Mouse (Mus musculus) forebrain, embryonic 14.5 days (tissue): ENCODE results near the gene Gm49721. TPM values are rescaled to one million over a fixed set of nuclear protein-coding genes. Genes with fewer than 3 reads are reported as not detected.
A peak's percentile ranks its signal among the peaks of the same experiment; 100 is the strongest.
"Not testable (repeated sequence)": the region's sequence is repeated elsewhere in the genome, so short reads cannot be mapped to it uniquely, and the experiment has no call there.

Experiments
- ATAC-seq: fragments of 200-750 bp; cut with Nextera tagmentation; 2 replicates; pipeline ENCODE4 v1.8.0; 2017; ENCODE audit warnings: mild to moderate bottlenecking, moderate library complexity
- DNase-seq: peaks from one replicate; pipeline ENCODE4 v3.0.0-alpha.2; 2015; ENCODE audit warnings: low spot score
- H3K27ac ChIP-seq: fragments of 300-500 bp; sonication (generic); 2 replicates; pipeline ENCODE4 v1.5.1; 2014; ENCODE audit warnings: low read depth, mild to moderate bottlenecking, control low read depth, low read length, moderate library complexity
- H3K27me3 ChIP-seq: fragments of 300-500 bp; sonication (generic); replicated peaks from 2 replicates; pipeline ENCODE4 v1.6.1; 2014; ENCODE audit warnings: low read length, control low read depth, mixed read lengths; ENCODE audit not compliant: control insufficient read depth, insufficient read depth
- H3K36me3 ChIP-seq: fragments of 300-500 bp; sonication (generic); 2 replicates; pipeline ENCODE4 v1.6.1; 2014; ENCODE audit warnings: low read length, control low read depth; ENCODE audit not compliant: control insufficient read depth, insufficient read depth
- H3K4me1 ChIP-seq: fragments of 300-500 bp; sonication (generic); 2 replicates; pipeline ENCODE4 v1.6.1; 2014; ENCODE audit warnings: antibody characterized with exemption, low read length, control low read depth; ENCODE audit not compliant: control insufficient read depth, insufficient read depth
- H3K4me2 ChIP-seq: fragments of 300-500 bp; sonication (generic); 2 replicates; pipeline ENCODE4 v1.6.1; 2014; ENCODE audit warnings: mild to moderate bottlenecking, control low read depth, low read length
- H3K4me3 ChIP-seq: fragments of 300-500 bp; sonication (generic); 2 replicates; pipeline ENCODE4 v1.5.1; 2014; ENCODE audit warnings: low read depth, low read length, control low read depth
- H3K9ac ChIP-seq: fragments of 300-500 bp; sonication (generic); 2 replicates; pipeline ENCODE4 v1.6.1; 2014; ENCODE audit warnings: mild to moderate bottlenecking, low read length, control low read depth, moderate library complexity
- H3K9me3 ChIP-seq: fragments of 300-500 bp; sonication (generic); replicated peaks from 2 replicates; pipeline ENCODE4 v1.6.1; 2016; ENCODE audit warnings: low read length, control low read depth, mixed read lengths; ENCODE audit not compliant: control insufficient read depth
- WGBS: fragments of 180-500 bp; shearing (Covaris S2); extraction: QIAGEN DNeasy Blood & Tissue Kit; methylation state at CpG from one replicate; pipeline ENCODE4 v1.1.7; 2014; 5-methylcytosine and 5-hydroxymethylcytosine counted together
- polyA plus RNA-seq: library from polyadenylated mRNA; unstranded; fragments of >200 nt; fragmentation: Nextera tagmentation; extraction: Ambion mirVana; gene quantifications from 2 replicates; pipeline ENCODE4 v1.2.1, GENCODE M21; 2014

The Gm49721 gene
- polyA plus RNA-seq, 1 experiment from 2014 or later, result not detected

DNA sequence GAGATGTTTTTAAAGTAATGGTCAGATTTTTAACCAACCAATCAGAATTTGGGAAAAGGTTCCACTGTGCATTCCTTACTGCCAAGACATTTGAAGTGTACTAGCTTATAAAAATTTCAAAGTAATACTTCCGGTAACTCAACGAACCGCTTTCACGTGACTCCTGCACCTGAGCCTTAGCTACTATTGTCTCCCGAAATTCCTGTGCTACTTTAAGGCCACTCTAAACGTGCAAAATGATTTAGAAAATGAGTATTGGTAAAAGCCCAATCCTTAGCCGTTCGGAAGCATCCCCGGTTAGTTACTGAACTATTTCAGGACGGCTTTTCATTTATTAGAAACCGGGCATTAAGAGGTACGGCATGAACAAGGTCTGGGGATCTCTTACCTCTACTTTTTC lies 18.4 kb upstream of the Gm49721 start:
- not testable (repeated sequence) for H3K27ac ChIP-seq

GRCm38 (mm10) chr17:6960776-6961175 lies 17.9 kb upstream of the Gm49721 start, which contains the start of gene Tagap1:
Tagap1 (minus strand) TSS chr17:6961156.
- not testable (repeated sequence) for H3K36me3 ChIP-seq, H3K4me1 ChIP-seq, H3K27ac ChIP-seq, H3K27me3 ChIP-seq, H3K9me3 ChIP-seq, DNase-seq, ATAC-seq
- under 1% methylated on average over 35 of the region's 51 CpGs for WGBS
- peak within 1 kb of the TSS; percentile 48 for H3K9ac ChIP-seq
- H3K4me2 ChIP-seq, result peak within 1 kb of the TSS; percentile 42
- H3K4me3 ChIP-seq, result peak within 1 kb of the TSS; percentile 40

More for the DNA sequence above, 18.4 kb upstream of the Gm49721 start:
- H3K9me3 ChIP-seq, H3K4me1 ChIP-seq, H3K36me3 ChIP-seq, H3K27me3 ChIP-seq, DNase-seq, ATAC-seq: not testable (repeated sequence)
- under 1% methylated on average over 12 of the region's 12 CpGs for WGBS
- Histone ChIP-seq H3K4me3 (peak overlapping the region; percentile 40), H3K9ac (0 out of 2 replicates have a peak overlapping the region, but pooled peaks have one; percentile 48), H3K4me2 (peak overlapping the region; percentile 42)

DNA sequence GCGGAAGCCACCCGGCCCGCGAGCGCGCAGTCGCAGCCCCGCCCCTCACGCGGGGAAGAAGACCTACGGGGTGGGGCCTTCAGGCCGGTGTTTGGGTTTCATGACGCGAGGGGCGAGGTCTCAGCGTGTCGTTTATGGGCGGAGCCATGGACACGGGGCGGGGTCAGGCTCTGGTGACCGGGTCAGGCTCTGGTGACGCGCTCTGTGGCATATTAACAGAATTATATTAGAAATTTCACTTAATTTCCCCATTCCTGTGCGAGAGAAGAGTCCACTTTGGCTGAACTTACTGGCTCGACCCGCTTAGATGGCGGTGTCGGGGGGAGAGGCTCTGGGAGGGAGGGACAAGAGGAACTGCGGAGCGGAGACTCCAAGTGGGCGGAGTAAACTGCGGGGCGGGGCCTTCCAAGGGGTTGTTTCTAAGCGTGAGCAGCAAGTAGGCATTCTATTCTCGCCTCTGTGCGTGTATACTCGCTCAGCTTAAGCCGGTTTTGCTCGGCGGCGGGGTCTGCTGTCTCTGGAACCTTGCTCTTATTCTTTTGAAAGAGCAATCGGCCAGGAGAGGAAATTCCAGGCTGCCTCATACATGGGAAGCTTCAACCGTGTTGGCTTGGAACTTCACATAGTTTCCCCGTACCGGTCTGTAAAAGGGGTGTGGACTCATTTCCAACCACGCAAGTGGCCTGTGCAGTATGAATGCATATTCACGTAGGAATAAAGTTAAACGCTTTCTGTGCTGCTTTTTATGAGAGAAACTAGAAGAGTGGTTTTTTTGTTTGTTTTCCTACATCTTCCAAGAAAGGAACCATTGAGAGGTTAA lies 17.3 kb upstream of the Gm49721 start:
- WGBS, result under 1% methylated on average over 12 of the region's 48 CpGs
- H3K9me3 ChIP-seq, H3K4me1 ChIP-seq, H3K36me3 ChIP-seq, H3K27ac ChIP-seq, H3K27me3 ChIP-seq, H3K9ac ChIP-seq: not testable (repeated sequence)
- peak; percentile 4 for DNase-seq
- H3K4me2 ChIP-seq, result peak overlapping the region; percentile 34; the same call in 1 of the 2 replicates
- peak; percentile 97 for ATAC-seq
- peak overlapping the region; percentile 40 for H3K4me3 ChIP-seq

DNA sequence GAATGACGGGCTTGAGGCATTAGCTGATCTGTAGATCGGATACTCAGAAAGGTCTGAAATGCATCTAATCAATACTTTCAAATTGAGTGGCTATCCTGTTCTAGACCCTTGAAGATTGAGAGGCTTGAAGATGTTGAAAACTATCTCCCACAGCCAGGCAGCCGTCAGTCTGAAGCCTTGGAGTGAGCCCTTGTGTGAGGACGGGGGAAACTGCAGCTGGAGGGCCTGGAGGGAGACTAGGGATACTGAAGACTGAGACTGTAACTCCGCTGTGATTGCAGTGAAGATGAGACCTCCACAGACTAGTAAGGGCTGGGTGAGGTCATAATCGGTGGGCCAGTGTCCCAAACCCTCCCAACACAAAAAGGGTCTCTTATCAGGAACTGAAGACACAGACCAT lies 16.4 kb upstream of the Gm49721 start:
- DNase-seq, H3K27me3 ChIP-seq, H3K4me1 ChIP-seq, H3K27ac ChIP-seq, H3K9me3 ChIP-seq, H3K36me3 ChIP-seq, H3K4me3 ChIP-seq, ATAC-seq, H3K9ac ChIP-seq, H3K4me2 ChIP-seq: not testable (repeated sequence)
- 77% methylated on average over 3 of the region's 6 CpGs for WGBS

DNA sequence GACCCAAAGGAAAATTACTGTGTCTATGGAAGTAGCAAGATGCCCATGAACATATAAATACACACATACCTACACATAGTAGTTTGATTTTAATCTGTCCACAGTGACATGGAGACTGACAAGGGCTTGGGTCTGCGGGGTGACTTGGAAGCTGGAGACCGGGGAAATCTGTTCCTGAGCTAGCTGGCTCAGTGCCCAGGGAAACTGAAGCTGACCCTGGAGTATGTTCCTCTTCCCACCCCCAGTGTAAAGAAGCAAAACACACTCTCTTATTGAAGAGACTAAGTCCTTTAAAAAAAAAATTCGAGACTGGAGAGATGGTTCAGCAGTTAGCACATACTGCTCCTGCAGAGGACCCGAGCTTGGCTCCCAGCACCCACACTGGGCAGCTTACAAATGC lies 15.8 kb upstream of the Gm49721 start:
- not testable (repeated sequence) for H3K36me3 ChIP-seq, ATAC-seq, H3K4me2 ChIP-seq, H3K4me1 ChIP-seq, H3K27me3 ChIP-seq, H3K9me3 ChIP-seq, H3K4me3 ChIP-seq, H3K9ac ChIP-seq, H3K27ac ChIP-seq
- peak; percentile 3 for DNase-seq
- WGBS, result 76% methylated on average over 4 of the region's 4 CpGs

DNA sequence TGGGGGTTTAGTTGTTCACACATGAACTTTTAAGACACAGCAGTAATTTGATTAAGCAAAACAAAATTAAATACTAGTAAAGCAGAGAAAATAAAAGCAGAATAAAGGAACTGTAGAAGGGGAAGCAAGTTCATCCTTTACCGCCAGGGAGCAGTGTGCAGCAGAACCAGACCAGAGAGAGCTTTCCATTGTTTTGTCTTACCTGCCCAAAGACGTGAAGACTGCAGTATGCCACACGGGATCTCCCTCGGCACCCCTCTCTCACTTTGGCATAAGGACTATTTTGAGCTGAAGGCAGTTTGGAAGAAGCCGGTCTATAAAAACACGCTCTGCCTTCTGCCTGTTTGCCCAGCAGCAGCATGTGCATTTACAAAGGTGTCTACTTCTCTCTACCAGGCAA lies 13.3 kb upstream of the Gm49721 start:
- not testable (repeated sequence) for H3K4me3 ChIP-seq, H3K27ac ChIP-seq, ATAC-seq, H3K9me3 ChIP-seq, H3K9ac ChIP-seq, H3K4me2 ChIP-seq, H3K27me3 ChIP-seq, H3K4me1 ChIP-seq, H3K36me3 ChIP-seq
- DNase-seq, result peak; percentile 52
- 7% methylated on average over 5 of the region's 6 CpGs for WGBS

- not testable (repeated sequence) for H3K4me3 ChIP-seq, H3K27ac ChIP-seq, H3K36me3 ChIP-seq, H3K4me1 ChIP-seq, DNase-seq, H3K27me3 ChIP-seq, H3K9ac ChIP-seq, ATAC-seq, H3K9me3 ChIP-seq, H3K4me2 ChIP-seq
- 83% methylated on average over 1 of the region's 1 CpGs for WGBS
Observed at GRCm38 (mm10) chr17:6967673-6968072, 11.0 kb upstream of the Gm49721 start.

DNA sequence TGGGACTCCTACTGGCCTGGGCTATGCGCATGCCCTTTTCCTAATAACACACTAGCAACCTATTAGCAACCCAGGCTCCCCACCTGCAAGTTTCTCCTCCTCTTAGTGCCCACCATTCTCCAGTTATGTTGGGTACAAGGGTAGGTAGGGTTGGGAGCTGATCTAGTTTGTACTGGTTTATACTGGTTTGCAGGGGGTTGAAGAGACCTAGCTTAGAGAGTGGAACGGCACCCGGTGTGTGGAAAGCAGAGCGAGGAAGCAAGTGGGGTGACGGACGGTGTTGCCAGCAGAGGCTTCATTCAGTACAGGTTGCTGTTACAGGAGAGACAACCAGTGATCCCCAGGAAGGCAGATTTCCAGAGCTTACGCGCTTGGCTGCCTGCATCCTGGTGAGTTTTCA lies 8.4 kb upstream of the Gm49721 start, which contains the start of gene Rnaset2b:
TSS of gene Rnaset2b (plus strand) at position 301 of the 400 bp plus-strand sequence.
- not testable (repeated sequence) for H3K36me3 ChIP-seq, ATAC-seq, H3K27ac ChIP-seq, H3K4me3 ChIP-seq, H3K27me3 ChIP-seq, DNase-seq, H3K9ac ChIP-seq, H3K9me3 ChIP-seq, H3K4me1 ChIP-seq, H3K4me2 ChIP-seq
- no CpG with 5 or more reads among the region's 8 CpGs for WGBS

- H3K4me3 ChIP-seq, result not testable (repeated sequence)
Observed at GRCm38 (mm10) chr17:6971238-6971637, 7.5 kb upstream of the Gm49721 start.

More at GRCm38 (mm10) chr17:6971238-6971637, 7.5 kb upstream of the Gm49721 start:
- H3K4me2 ChIP-seq, H3K9me3 ChIP-seq, H3K27me3 ChIP-seq, H3K36me3 ChIP-seq, DNase-seq, ATAC-seq, H3K27ac ChIP-seq, H3K9ac ChIP-seq, H3K4me1 ChIP-seq: not testable (repeated sequence)
- 80% methylated on average over 8 of the region's 8 CpGs for WGBS
